Mouse (Mus musculus) lung, postnatal 0 days (tissue): ENCODE measurements at regions not wholly inside any gene's neighbourhood (a gene's known extent, or its start where the extent isn't known, plus 50 kb on each side); places are given as distances from the start of the nearest gene placed in this dataset.

ENCODE experiments used
- ATAC-seq: fragments of 200-750 bp; cut with Nextera tagmentation; 2 replicates; pipeline ENCODE4 v1.8.0; 2017; ENCODE audit warnings: moderate library complexity
- DNase-seq: peaks from one replicate; pipeline ENCODE4 v3.0.0-alpha.2; 2016; ENCODE audit warnings: low spot score
- H3K27ac ChIP-seq: fragments of 300-500 bp; sonication (generic); 2 replicates; pipeline ENCODE4 v1.5.1; 2014; ENCODE audit warnings: antibody characterized with exemption, mild to moderate bottlenecking, low read length, mixed read lengths
- H3K27me3 ChIP-seq: fragments of 300-500 bp; sonication (generic); replicated peaks from 2 replicates; pipeline ENCODE4 v1.6.1; 2014; ENCODE audit warnings: low read length, mixed read lengths; ENCODE audit not compliant: insufficient read depth
- H3K36me3 ChIP-seq: fragments of 300-500 bp; sonication (generic); 2 replicates; pipeline ENCODE4 v1.6.1; 2014; ENCODE audit warnings: low read length, mixed read lengths; ENCODE audit not compliant: insufficient read depth
- H3K4me1 ChIP-seq: fragments of 300-500 bp; sonication (generic); 2 replicates; pipeline ENCODE4 v1.6.1; 2014; ENCODE audit warnings: antibody characterized with exemption, low read depth, low read length, mixed read lengths; ENCODE audit not compliant: insufficient read depth
- H3K4me2 ChIP-seq: fragments of 300-500 bp; sonication (generic); replicated peaks from 2 replicates; pipeline ENCODE4 v1.6.1; 2014; ENCODE audit warnings: low read depth, mild to moderate bottlenecking, low read length, moderate library complexity, mixed read lengths
- H3K4me3 ChIP-seq: fragments of 300-500 bp; sonication (generic); 2 replicates; pipeline ENCODE4 v1.5.1; 2014; ENCODE audit warnings: low read depth, low read length
- H3K9ac ChIP-seq: fragments of 300-500 bp; sonication (generic); replicated peaks from 2 replicates; pipeline ENCODE4 v1.6.1; 2014; ENCODE audit warnings: low read depth, mild to moderate bottlenecking
- H3K9me3 ChIP-seq: fragments of 300-500 bp; sonication (generic); 2 replicates; pipeline ENCODE4 v1.6.1; 2016; ENCODE audit warnings: low read length, mixed read lengths
- CTCF ChIP-seq: IDR thresholded peaks from 2 replicates; pipeline ENCODE4 v1.5.1; 2016; ENCODE audit warnings: antibody characterized with exemption, mild to moderate bottlenecking
- EP300 ChIP-seq: IDR thresholded peaks from 2 replicates; pipeline ENCODE4 v1.6.1; 2016; ENCODE audit warnings: antibody characterized with exemption, mild to moderate bottlenecking, control low read depth
- WGBS: fragments of 180-500 bp; shearing (Covaris S2); extraction: QIAGEN DNeasy Blood & Tissue Kit; methylation state at CpG from one replicate; pipeline ENCODE4 v1.1.7; 2014; 5-methylcytosine and 5-hydroxymethylcytosine counted together

GRCm38 (mm10) chr9:92661938-92662337, 119.9 kb downstream of the Plod2 start:
- Histone ChIP-seq H3K4me3 (no peak overlapping the region), H3K4me1 (no peaks in the 10 kb centered on the region), H3K27me3 (no peaks in the 10 kb centered on the region), H3K9me3 (no peaks in the 10 kb centered on the region), H3K36me3 (no peaks in the 10 kb centered on the region), H3K9ac (no peak overlapping the region), H3K27ac (no peak overlapping the region), H3K4me2 (no peak overlapping the region)
- ATAC-seq (no peak), DNase-seq (no peak)
- 63% methylated on average over 2 of the region's 2 CpGs for WGBS
- TF ChIP-seq EP300 = no peak
- no peak for TF ChIP-seq CTCF

GRCm38 (mm10) chr9:92667361-92667881, 125.4 kb downstream of the Plod2 start:
- WGBS = 65% methylated on average over 1 of the region's 1 CpGs
- no peak overlapping the region for H3K4me2 ChIP-seq
- no peaks in the 10 kb centered on the region for H3K27me3 ChIP-seq
- no peak overlapping the region for H3K4me3 ChIP-seq
- H3K9me3 ChIP-seq = no peaks in the 10 kb centered on the region
- no peaks in the 10 kb centered on the region for H3K36me3 ChIP-seq
- no peaks in the 10 kb centered on the region for H3K4me1 ChIP-seq
- ATAC-seq (no peak), DNase-seq (no peak)
- H3K9ac ChIP-seq = no peak overlapping the region
- no peak overlapping the region for H3K27ac ChIP-seq
- TF ChIP-seq EP300 (no peak), CTCF (no peak)

- TF ChIP-seq CTCF (no peak), EP300 (no peak)
- no peak overlapping the region for H3K27ac ChIP-seq
- no peaks in the 10 kb centered on the region for H3K4me1 ChIP-seq
- H3K4me3 ChIP-seq = no peak overlapping the region
- ATAC-seq (no peak), DNase-seq (no peak)
- H3K27me3 ChIP-seq = no peaks in the 10 kb centered on the region
- no peak overlapping the region for H3K4me2 ChIP-seq
- no peak overlapping the region for H3K9ac ChIP-seq
- no peaks in the 10 kb centered on the region for H3K9me3 ChIP-seq
- H3K36me3 ChIP-seq = no peaks in the 10 kb centered on the region
- 50% methylated on average over 3 of the region's 3 CpGs for WGBS
Observed at GRCm38 (mm10) chr9:92671966-92672365, 129.9 kb downstream of the Plod2 start.

- Histone ChIP-seq H3K4me3 (no peak overlapping the region), H3K27me3 (no peaks in the 10 kb centered on the region), H3K36me3 (no peaks in the 10 kb centered on the region), H3K9ac (no peak overlapping the region), H3K27ac (no peak overlapping the region), H3K9me3 (no peaks in the 10 kb centered on the region), H3K4me2 (0 out of 2 replicates have a peak overlapping the region, but pooled peaks have one; percentile 32), H3K4me1 (no peaks in the 10 kb centered on the region)
- WGBS = 40% methylated on average over 6 of the region's 6 CpGs
- DNase-seq (peak; percentile 51), ATAC-seq (no peak; the same call in 1 of the 2 replicates)
- TF ChIP-seq EP300 (no peak), CTCF (no peak)
Observed at GRCm38 (mm10) chr9:92694361-92695016, 152.5 kb downstream of the Plod2 start.

GRCm38 (mm10) chr9:92697971-92698370, 155.9 kb downstream of the Plod2 start:
- H3K9ac ChIP-seq = no peak overlapping the region
- ATAC-seq = no peak
- H3K9me3 ChIP-seq = no peaks in the 10 kb centered on the region
- no peaks in the 10 kb centered on the region for H3K36me3 ChIP-seq
- H3K27ac ChIP-seq = no peak overlapping the region
- DNase-seq = no peak
- no peak overlapping the region for H3K4me3 ChIP-seq
- H3K4me2 ChIP-seq = no peak overlapping the region
- TF ChIP-seq CTCF (no peak), EP300 (no peak)
- H3K4me1 ChIP-seq = no peaks in the 10 kb centered on the region
- H3K27me3 ChIP-seq = no peaks in the 10 kb centered on the region
- 51% methylated on average over 3 of the region's 3 CpGs for WGBS

GRCm38 (mm10) chr9:92704752-92705151, 162.7 kb downstream of the Plod2 start:
- no peak overlapping the region for H3K4me3 ChIP-seq
- H3K9ac ChIP-seq = no peak overlapping the region
- ATAC-seq = no peak
- no peak overlapping the region for H3K27ac ChIP-seq
- DNase-seq = no peak
- no peaks in the 10 kb centered on the region for H3K4me1 ChIP-seq
- no peak overlapping the region for H3K4me2 ChIP-seq
- TF ChIP-seq EP300 (no peak), CTCF (no peak)
- H3K36me3 ChIP-seq = no peaks in the 10 kb centered on the region
- H3K27me3 ChIP-seq = no peaks in the 10 kb centered on the region
- H3K9me3 ChIP-seq = no peaks in the 10 kb centered on the region
- 54% methylated on average over 2 of the region's 2 CpGs for WGBS
